Mouse (Mus musculus) G1E (cell line): ENCODE results near the gene Fam222b.

Source experiments
- CTCF ChIP-seq: IDR thresholded peaks from 2 replicates; pipeline ENCODE4 v1.5.1; 2012; ENCODE audit warnings: low read depth, low read length, inconsistent platforms, mixed read lengths
- GATA1 ChIP-seq: IDR thresholded peaks from 2 replicates; pipeline ENCODE4 v1.6.1; 2012; ENCODE audit warnings: borderline replicate concordance, low read length, inconsistent platforms, mixed read lengths
- TAL1 ChIP-seq: conservative IDR thresholded peaks from 2 replicates; pipeline ENCODE4 v1.6.1; 2012; ENCODE audit warnings: low read depth, low read length, inconsistent platforms, mixed read lengths

DNA sequence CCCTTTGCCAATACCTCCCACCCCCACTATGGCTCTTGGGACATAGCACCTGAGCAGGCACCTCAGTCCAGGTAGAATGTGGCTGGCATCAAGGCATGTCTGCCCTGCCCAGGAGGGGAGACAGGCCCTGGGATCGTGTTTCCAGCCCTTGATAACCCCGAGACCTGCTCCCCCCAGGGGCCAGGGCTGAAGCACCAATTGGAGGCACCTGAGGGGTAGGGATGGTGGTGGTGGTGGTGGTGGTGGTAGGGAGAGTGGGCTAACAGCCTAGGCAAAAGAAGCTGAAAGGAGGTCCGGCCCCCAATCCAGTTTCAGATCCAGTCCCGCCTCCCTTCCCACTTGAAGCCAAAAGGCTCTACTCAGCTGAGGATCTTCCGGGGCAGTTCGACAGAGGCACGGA lies 65.1 kb downstream of the Fam222b start:
- TF ChIP-seq CTCF (no peak), TAL1 (no peak), GATA1 (no peak)
